Mouse (Mus musculus) cerebellum, postnatal 10 days (tissue): ENCODE measurements around the gene Nos1.

ENCODE experiments used
- DNase-seq, 2 experiments: peaks; one replicate each; pipeline ENCODE4 v3.0.0; 2021; ENCODE audit warnings: mixed read lengths in 2 of 2

Gene Nos1

GRCm38 (mm10) chr5:118002059-118002458 lies 221.2 kb downstream of the Nos1 start:
- DNase-seq = peak; percentile 90 to 93

GRCm38 (mm10) chr5:118004619-118005018 lies 223.8 kb downstream of the Nos1 start:
- DNase-seq = peak; percentile 80 to 82

- peak; percentile 54 to 55 for DNase-seq
These were observed 224.9 kb downstream of the Nos1 start for GRCm38 (mm10) chr5:118005728-118006127.

- DNase-seq = no peak
These were observed 227.5 kb downstream of the Nos1 start for GRCm38 (mm10) chr5:118008344-118008743.
